Comparison of ENCODE assay signal across 11 mouse cellular contexts in the genomic region with DNA sequence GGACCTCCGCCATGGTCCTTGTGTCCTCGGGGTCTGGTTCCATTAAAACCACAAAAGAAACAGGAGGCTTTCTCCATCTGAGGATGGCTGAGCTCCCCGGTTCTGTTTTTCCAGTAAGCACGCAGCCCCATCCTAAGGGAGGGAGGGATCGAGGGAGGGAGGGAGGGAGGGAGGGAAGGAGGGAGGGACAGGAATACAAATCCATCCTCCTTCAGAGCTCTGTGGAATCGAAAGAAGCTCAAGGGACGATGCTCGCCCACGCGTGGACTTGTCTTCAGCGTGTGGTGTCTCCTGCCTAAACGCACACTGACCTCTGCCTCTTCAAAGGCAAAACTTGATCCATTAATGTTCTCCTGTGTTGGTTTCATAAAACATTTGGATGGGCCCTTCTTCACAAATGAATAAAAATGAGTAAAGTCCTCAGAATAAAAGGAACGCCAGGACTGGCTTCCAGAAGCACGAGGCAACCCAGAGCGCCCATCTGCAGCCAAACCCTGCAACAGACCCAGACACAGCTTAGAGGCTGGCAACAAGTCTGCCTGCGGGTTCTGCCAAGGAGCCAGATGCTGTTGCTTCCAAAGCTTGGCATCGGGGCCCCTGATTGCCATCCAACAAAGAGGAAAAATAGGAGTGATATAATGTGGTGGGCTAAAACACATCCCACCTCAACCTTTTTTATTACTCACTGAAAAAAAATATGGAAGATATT.
A peak's percentile ranks its signal among the peaks of the same experiment; 100 is the strongest.
DNase-seq lines count a peak whose midpoint lies in the region; ATAC-seq lines count a peak whose summit lies in the region.
"Had no signal": no experiment of that assay in that cellular context is flagged by ENCODE, and none has a peak within 500 bp of the region (broad histone marks: within the 10 kb centered on the region; RNA-seq: fewer than 3 reads in every experiment).

No protein-coding gene starts in this region.

- H3K36me3 ChIP-seq in hindbrain, embryonic 15.5 days, result no peaks in the 10 kb centered on the region
- H3K36me3 ChIP-seq in hindbrain, embryonic 11.5 days (ENCODE audit: control insufficient read depth, insufficient read depth, low read length), result no peaks in the 10 kb centered on the region
- H3K36me3 ChIP-seq: embryonic facial prominence, embryonic 13.5 days; midbrain, embryonic 12.5 days had no signal

- no peak overlapping the region for H3K9ac ChIP-seq in hindbrain, embryonic 15.5 days
- no peak overlapping the region for H3K9ac ChIP-seq in hindbrain, embryonic 11.5 days (ENCODE audit: low read depth, low read length)
- H3K9ac ChIP-seq: embryonic facial prominence, embryonic 13.5 days; midbrain, embryonic 12.5 days had no signal

- WGBS in hindbrain, embryonic 15.5 days, result 74% methylated on average over 17 of the region's 17 CpGs
- 85% methylated on average over 17 of the region's 17 CpGs for WGBS in hindbrain, embryonic 11.5 days

- no peaks in the 10 kb centered on the region for H3K4me1 ChIP-seq in hindbrain, embryonic 15.5 days (replicated peaks)
- no peaks in the 10 kb centered on the region for H3K4me1 ChIP-seq in hindbrain, embryonic 11.5 days (replicated peaks; ENCODE audit: control insufficient read depth, insufficient read depth, low read length)
- H3K4me1 ChIP-seq: embryonic facial prominence, embryonic 13.5 days; midbrain, embryonic 12.5 days had no signal

- ATAC-seq in hindbrain, embryonic 15.5 days (ENCODE audit: low FRiP score, low read depth), result peak; percentile 75
- ATAC-seq in hindbrain, embryonic 11.5 days (ENCODE audit: low FRiP score), result no peak
- no peak for ATAC-seq in CD4-positive, CD25-positive, alpha-beta regulatory T cell, adult 4 months
- no peak for ATAC-seq in megakaryocyte, adult 5-6 weeks (ENCODE audit: poor library complexity, severe bottlenecking)
- ATAC-seq: activated CD4-positive, CD25-positive, alpha-beta regulatory T cell, adult 4 months had no signal

- H3K9me3 ChIP-seq in hindbrain, embryonic 15.5 days, result no peaks in the 10 kb centered on the region
- H3K9me3 ChIP-seq in hindbrain, embryonic 11.5 days (ENCODE audit: control insufficient read depth, low read length), result no peaks in the 10 kb centered on the region
- H3K9me3 ChIP-seq: embryonic facial prominence, embryonic 13.5 days; midbrain, embryonic 12.5 days had no signal

- H3K4me2 ChIP-seq in hindbrain, embryonic 15.5 days, result no peak overlapping the region
- no peak overlapping the region for H3K4me2 ChIP-seq in hindbrain, embryonic 11.5 days (replicated peaks; ENCODE audit: low read depth, low read length)
- H3K4me2 ChIP-seq: embryonic facial prominence, embryonic 13.5 days; midbrain, embryonic 12.5 days had no signal

- no peak for DNase-seq in hindbrain, embryonic 11.5 days (ENCODE audit: low spot score)
- peak; percentile 42 for DNase-seq in fibroblast of lung, adult 2 months (ENCODE audit: low read depth)
- DNase-seq in layer of hippocampus, postnatal 10 days (ENCODE audit: low spot score in 2 of 2), result peak; percentile 84 to 89
- DNase-seq in right cerebral cortex, postnatal 36 days (ENCODE audit: low spot score in 2 of 2), result peak; percentile 83 to 85
- no peak for DNase-seq in spleen, postnatal 14 days (ENCODE audit: low spot score in 2 of 2)

- H3K27ac ChIP-seq in hindbrain, embryonic 15.5 days (replicated peaks), result peak overlapping the region; percentile 25; the same call in 1 of the 2 replicates
- no peak overlapping the region for H3K27ac ChIP-seq in hindbrain, embryonic 11.5 days (ENCODE audit: low read depth, low read length)
- H3K27ac ChIP-seq: embryonic facial prominence, embryonic 13.5 days; midbrain, embryonic 12.5 days had no signal

- H3K27me3 ChIP-seq in hindbrain, embryonic 15.5 days, result no peaks in the 10 kb centered on the region
- H3K27me3 ChIP-seq in hindbrain, embryonic 11.5 days (ENCODE audit: control insufficient read depth, insufficient read depth, low read length), result no peaks in the 10 kb centered on the region
- H3K27me3 ChIP-seq: embryonic facial prominence, embryonic 13.5 days; midbrain, embryonic 12.5 days had no signal

- H3K4me3 ChIP-seq in hindbrain, embryonic 15.5 days, result no peak overlapping the region
- no peak overlapping the region for H3K4me3 ChIP-seq in hindbrain, embryonic 11.5 days (ENCODE audit: low read depth, low read length)
- H3K4me3 ChIP-seq: embryonic facial prominence, embryonic 13.5 days; midbrain, embryonic 12.5 days had no signal

Comparison
In these comparisons a context has a peak if more than half of its experiments do, and no peak if none do; other contexts are left out.
1. DNase-seq: peak in fibroblast of lung, adult 2 months (single experiment), layer of hippocampus, postnatal 10 days (2 of 2) and right cerebral cortex, postnatal 36 days (2 of 2); none in hindbrain, embryonic 11.5 days (single experiment) and spleen, postnatal 14 days (0 of 2).